Mouse (Mus musculus): ENCODE measurements at regions not wholly inside any gene's neighbourhood (a gene's known extent, or its start where the extent isn't known, plus 50 kb on each side); places are given as distances from the start of the nearest gene placed in this dataset.
A peak's percentile ranks its signal among the peaks of the same experiment; 100 is the strongest.

- H3K27me3 ChIP-seq (replicated peaks) = no peaks in the 10 kb centered on the region
- H3K4me3 ChIP-seq = no peak overlapping the region
- H3K9ac ChIP-seq = no peak overlapping the region
- H3K27ac ChIP-seq = no peak overlapping the region
- no peaks in the 10 kb centered on the region for H3K36me3 ChIP-seq
- H3K4me1 ChIP-seq = peaks cover 10% of the 10 kb centered on the region; the same call in 1 of the 2 replicates
- WGBS = 26% methylated on average over 15 of the region's 15 CpGs
- no peaks in the 10 kb centered on the region for H3K9me3 ChIP-seq
- H3K4me2 ChIP-seq (replicated peaks) = no peak overlapping the region
- peak; percentile 88 for ATAC-seq (ENCODE audit: low FRiP score, low read depth)
These were observed 170.2 kb downstream of the Pou4f1 start for GRCm38 (mm10) chr14:104297316-104298311.

GRCm38 (mm10) chr14:104293814-104294213 is 174.0 kb downstream of the Pou4f1 start:
- WGBS = 46% methylated on average over 4 of the region's 4 CpGs

GRCm38 (mm10) chr14:104293147-104293546 is 174.7 kb downstream of the Pou4f1 start:
- WGBS = 99% methylated on average over 2 of the region's 2 CpGs
- no peak overlapping the region for H3K4me3 ChIP-seq

More at GRCm38 (mm10) chr14:104293814-104294213, 174.0 kb downstream of the Pou4f1 start:
- Histone ChIP-seq H3K9me3 (no peaks in the 10 kb centered on the region), H3K4me1 (peaks cover 10% of the 10 kb centered on the region; the same call in 1 of the 2 replicates), H3K27ac (no peak overlapping the region), H3K4me3 (no peak overlapping the region), H3K9ac (no peak overlapping the region), H3K27me3 (replicated peaks) (no peaks in the 10 kb centered on the region), H3K4me2 (replicated peaks) (no peak overlapping the region), H3K36me3 (no peaks in the 10 kb centered on the region)
- no peak for ATAC-seq (ENCODE audit: low FRiP score, low read depth)

GRCm38 (mm10) chr14:104280353-104280752 is 187.4 kb downstream of the Pou4f1 start:
- Histone ChIP-seq H3K27me3 (replicated peaks) (no peaks in the 10 kb centered on the region), H3K4me3 (no peak overlapping the region), H3K9me3 (no peaks in the 10 kb centered on the region), H3K27ac (no peak overlapping the region), H3K9ac (no peak overlapping the region), H3K36me3 (no peaks in the 10 kb centered on the region), H3K4me1 (no peaks in the 10 kb centered on the region), H3K4me2 (replicated peaks) (no peak overlapping the region)
- 85% methylated on average over 6 of the region's 6 CpGs for WGBS
- no peak for ATAC-seq (ENCODE audit: low FRiP score, low read depth)

More at GRCm38 (mm10) chr14:104293147-104293546, 174.7 kb downstream of the Pou4f1 start:
- ATAC-seq (ENCODE audit: low FRiP score, low read depth) = no peak
- Histone ChIP-seq H3K36me3 (no peaks in the 10 kb centered on the region), H3K4me1 (peaks cover 6% of the 10 kb centered on the region; the same call in 1 of the 2 replicates), H3K27ac (no peak overlapping the region), H3K9ac (no peak overlapping the region), H3K4me2 (replicated peaks) (no peak overlapping the region), H3K9me3 (no peaks in the 10 kb centered on the region), H3K27me3 (replicated peaks) (no peaks in the 10 kb centered on the region)

GRCm38 (mm10) chr14:104279890-104280289 is 187.9 kb downstream of the Pou4f1 start:
- 82% methylated on average over 5 of the region's 5 CpGs for WGBS
- H3K36me3 ChIP-seq = no peaks in the 10 kb centered on the region
- no peaks in the 10 kb centered on the region for H3K27me3 ChIP-seq (replicated peaks)
- no peaks in the 10 kb centered on the region for H3K9me3 ChIP-seq
- no peaks in the 10 kb centered on the region for H3K4me1 ChIP-seq
- no peak overlapping the region for H3K27ac ChIP-seq
- H3K9ac ChIP-seq = no peak overlapping the region
- no peak overlapping the region for H3K4me2 ChIP-seq (replicated peaks)
- ATAC-seq (ENCODE audit: low FRiP score, low read depth) = no peak
- no peak overlapping the region for H3K4me3 ChIP-seq

GRCm38 (mm10) chr14:104274752-104275151 is 193.0 kb downstream of the Pou4f1 start:
- no peaks in the 10 kb centered on the region for H3K4me1 ChIP-seq
- H3K27me3 ChIP-seq (replicated peaks) = no peaks in the 10 kb centered on the region
- H3K27ac ChIP-seq = no peak overlapping the region
- H3K9ac ChIP-seq = no peak overlapping the region
- ATAC-seq (ENCODE audit: low FRiP score, low read depth) = no peak
- 83% methylated on average over 4 of the region's 4 CpGs for WGBS
- H3K9me3 ChIP-seq = no peaks in the 10 kb centered on the region
- H3K36me3 ChIP-seq = no peaks in the 10 kb centered on the region
- H3K4me3 ChIP-seq = no peak overlapping the region
- no peak overlapping the region for H3K4me2 ChIP-seq (replicated peaks)

- H3K27me3 ChIP-seq (replicated peaks) = no peaks in the 10 kb centered on the region
- H3K36me3 ChIP-seq = no peaks in the 10 kb centered on the region
- ATAC-seq (ENCODE audit: low FRiP score, low read depth) = no peak
- no peak overlapping the region for H3K9ac ChIP-seq
- 72% methylated on average over 6 of the region's 6 CpGs for WGBS
- no peak overlapping the region for H3K27ac ChIP-seq
- H3K4me1 ChIP-seq = no peaks in the 10 kb centered on the region
- H3K9me3 ChIP-seq = no peaks in the 10 kb centered on the region
- no peak overlapping the region for H3K4me3 ChIP-seq
- no peak overlapping the region for H3K4me2 ChIP-seq (replicated peaks)
These were observed 202.7 kb downstream of the Pou4f1 start for GRCm38 (mm10) chr14:104264919-104265764.

- no peak overlapping the region for H3K27ac ChIP-seq
- H3K27me3 ChIP-seq (replicated peaks) = no peaks in the 10 kb centered on the region
- H3K9ac ChIP-seq = no peak overlapping the region
- H3K4me2 ChIP-seq (replicated peaks) = no peak overlapping the region
- H3K36me3 ChIP-seq = no peaks in the 10 kb centered on the region
- no peak overlapping the region for H3K4me3 ChIP-seq
- WGBS = 84% methylated on average over 5 of the region's 5 CpGs
- no peaks in the 10 kb centered on the region for H3K4me1 ChIP-seq
- H3K9me3 ChIP-seq = no peaks in the 10 kb centered on the region
- ATAC-seq (ENCODE audit: low FRiP score, low read depth) = no peak
These were observed 250.8 kb downstream of the Pou4f1 start for GRCm38 (mm10) chr14:104216965-104217364.

GRCm38 (mm10) chr14:104210719-104211118 is 257.1 kb downstream of the Pou4f1 start:
- H3K9ac ChIP-seq = no peak overlapping the region
- H3K27me3 ChIP-seq (replicated peaks) = no peaks in the 10 kb centered on the region
- no peak overlapping the region for H3K4me2 ChIP-seq (replicated peaks)
- H3K36me3 ChIP-seq = no peaks in the 10 kb centered on the region
- H3K4me3 ChIP-seq = no peak overlapping the region
- no peak overlapping the region for H3K27ac ChIP-seq
- no peaks in the 10 kb centered on the region for H3K4me1 ChIP-seq
- H3K9me3 ChIP-seq = no peaks in the 10 kb centered on the region
- ATAC-seq (ENCODE audit: low FRiP score, low read depth) = no peak
- WGBS = 73% methylated on average over 3 of the region's 3 CpGs

GRCm38 (mm10) chr14:104208855-104209254 is 258.9 kb downstream of the Pou4f1 start:
- WGBS = 76% methylated on average over 4 of the region's 4 CpGs
- Histone ChIP-seq H3K9ac (no peak overlapping the region), H3K27ac (no peak overlapping the region)

GRCm38 (mm10) chr14:104208040-104208816 is 259.6 kb downstream of the Pou4f1 start:
- H3K27me3 ChIP-seq (replicated peaks) = no peaks in the 10 kb centered on the region
- H3K9me3 ChIP-seq = no peaks in the 10 kb centered on the region
- WGBS = 63% methylated on average over 7 of the region's 7 CpGs
- no peak overlapping the region for H3K4me3 ChIP-seq
- no peak overlapping the region for H3K4me2 ChIP-seq (replicated peaks)
- ATAC-seq (ENCODE audit: low FRiP score, low read depth) = peak; percentile 60; the same call in 1 of the 2 replicates
- no peak overlapping the region for H3K9ac ChIP-seq
- H3K4me1 ChIP-seq = no peaks in the 10 kb centered on the region
- H3K27ac ChIP-seq = no peak overlapping the region
- no peaks in the 10 kb centered on the region for H3K36me3 ChIP-seq

More at GRCm38 (mm10) chr14:104208855-104209254, 258.9 kb downstream of the Pou4f1 start:
- Histone ChIP-seq H3K4me2 (replicated peaks) (no peak overlapping the region), H3K36me3 (no peaks in the 10 kb centered on the region), H3K27me3 (replicated peaks) (no peaks in the 10 kb centered on the region), H3K4me3 (no peak overlapping the region), H3K9me3 (no peaks in the 10 kb centered on the region), H3K4me1 (no peaks in the 10 kb centered on the region)
- ATAC-seq (ENCODE audit: low FRiP score, low read depth) = no peak
